Mouse (Mus musculus): ENCODE results near the gene Cmbl. TPM values are rescaled to one million over a fixed set of nuclear protein-coding genes. Genes with fewer than 3 reads are reported as not detected.
A peak's percentile ranks its signal among the peaks of the same experiment; 100 is the strongest.
"Not testable (repeated sequence)": the region's sequence is repeated elsewhere in the genome, so short reads cannot be mapped to it uniquely, and the experiment has no call there.

Cmbl gene
- total RNA-seq, 2 experiments from 2014 or later, result 10.1 to 13.5 TPM

GRCm38 (mm10) chr15:31573287-31573686 is 8.1 kb downstream of the Cmbl start:
- DNase-seq (ENCODE audit: extremely low spot score in 1 of 2, low spot score in 1 of 2), result no peak

GRCm38 (mm10) chr15:31573692-31574091 is 8.5 kb downstream of the Cmbl start:
- no peak for DNase-seq (ENCODE audit: extremely low spot score in 1 of 2, low spot score in 1 of 2)

DNA sequence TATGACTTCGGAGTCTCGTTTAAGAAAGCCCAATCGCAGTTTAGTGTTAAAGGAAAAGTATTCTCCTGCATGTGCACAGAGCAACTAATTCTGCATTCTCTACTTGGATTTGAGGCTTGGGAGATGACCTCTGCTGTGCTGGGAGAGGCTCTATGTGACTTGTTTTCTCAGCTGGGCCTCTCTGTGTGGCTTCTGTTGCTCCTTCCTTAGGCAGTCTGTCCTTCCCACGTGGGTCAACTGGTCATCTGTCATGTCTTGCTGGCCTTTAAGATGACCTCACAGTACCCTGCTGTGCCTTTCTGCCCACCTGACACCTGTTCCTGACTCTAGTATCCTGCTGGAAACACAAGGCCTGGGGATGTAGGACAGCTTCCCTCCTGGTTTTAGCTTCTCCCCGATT is 10.9 kb downstream of the Cmbl start:
- DNase-seq (ENCODE audit: extremely low spot score in 1 of 2, low spot score in 1 of 2), result no peak

DNA sequence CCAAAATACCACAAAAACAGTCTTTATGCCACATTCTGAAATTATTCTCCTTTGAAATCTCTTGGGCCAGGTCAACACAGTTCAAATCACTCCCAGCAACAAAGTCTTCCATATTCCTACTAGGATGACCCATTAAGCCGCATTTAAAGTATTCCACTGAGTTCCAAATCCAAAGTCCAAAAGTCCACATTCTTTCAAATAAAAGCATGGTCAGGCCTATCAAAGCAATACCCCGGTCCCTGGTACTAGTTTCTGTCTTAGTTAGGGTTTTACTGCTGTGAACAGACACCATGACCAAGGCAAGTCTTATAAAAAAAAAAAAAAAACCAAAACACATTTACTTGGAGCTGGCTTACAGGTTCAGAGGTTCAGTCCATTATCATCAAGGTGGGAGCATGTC is 15.9 kb downstream of the Cmbl start:
- not testable (repeated sequence) for DNase-seq (ENCODE audit: extremely low spot score in 1 of 2, low spot score in 1 of 2)

DNA sequence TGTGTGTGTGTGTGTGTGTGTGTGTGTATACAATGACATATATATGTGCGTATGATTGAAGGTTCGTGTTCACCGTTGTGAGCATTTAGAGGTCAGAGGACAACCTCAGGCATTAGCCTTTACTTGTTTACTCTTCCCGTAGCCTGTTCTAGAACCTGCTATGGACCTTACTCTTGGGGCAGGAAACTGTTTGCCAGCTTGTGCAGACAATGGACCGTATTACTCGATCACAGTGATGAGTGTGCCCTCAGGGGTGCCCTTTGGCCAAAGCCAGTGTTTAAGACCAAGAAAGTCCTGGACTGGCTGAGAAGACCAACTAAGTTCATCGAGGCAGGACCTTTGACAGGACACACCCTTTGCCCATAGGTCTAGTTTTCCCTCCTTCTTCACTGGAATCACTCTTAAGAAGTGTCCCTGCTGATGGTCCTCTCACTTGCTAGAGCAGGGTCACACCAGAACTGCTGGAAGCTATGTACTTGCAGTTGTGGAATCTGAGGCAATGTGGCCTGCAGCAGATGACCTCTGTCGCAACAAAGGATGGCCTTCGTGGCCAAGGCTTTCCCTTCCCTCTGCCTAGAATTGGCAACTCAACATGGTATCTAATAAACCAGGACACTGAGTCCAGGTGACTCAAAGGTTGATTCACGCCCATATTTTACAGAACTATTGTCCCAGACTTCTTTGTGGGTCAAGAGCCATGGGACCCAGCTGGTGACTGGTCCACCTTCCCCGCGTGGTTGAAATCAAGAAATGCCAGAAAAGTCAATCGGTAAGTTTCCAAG is 18.3 kb downstream of the Cmbl start:
- no peak for DNase-seq (ENCODE audit: extremely low spot score in 1 of 2, low spot score in 1 of 2)

DNA sequence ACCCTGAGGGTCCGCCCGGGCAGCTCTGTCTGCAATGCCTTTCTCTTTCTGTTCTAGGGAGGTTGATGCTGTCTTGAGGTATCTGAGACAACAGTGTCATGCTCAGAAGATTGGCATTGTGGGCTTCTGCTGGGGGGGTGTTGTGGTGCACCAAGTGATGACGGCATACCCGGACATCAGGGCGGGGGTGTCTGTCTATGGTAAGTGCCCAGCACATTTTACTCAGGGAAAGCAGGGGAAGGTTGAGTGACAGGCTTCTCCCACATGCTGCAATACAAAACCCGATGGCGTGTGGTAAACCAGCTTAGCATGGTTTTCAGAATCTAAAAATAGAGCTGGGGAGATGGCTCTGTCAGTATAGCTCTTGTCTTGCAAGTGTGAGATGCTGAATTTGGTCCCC is 20.0 kb downstream of the Cmbl start:
- DNase-seq (ENCODE audit: extremely low spot score in 1 of 2, low spot score in 1 of 2), result no peak

- no peak for DNase-seq (ENCODE audit: extremely low spot score in 1 of 2, low spot score in 1 of 2)
Measured at GRCm38 (mm10) chr15:31586088-31586487, 20.9 kb downstream of the Cmbl start.

GRCm38 (mm10) chr15:31586519-31586918 is 21.3 kb downstream of the Cmbl start:
- DNase-seq (ENCODE audit: extremely low spot score in 1 of 2, low spot score in 1 of 2), result peak; percentile 83 to 97

- DNase-seq (ENCODE audit: extremely low spot score in 1 of 2, low spot score in 1 of 2), result no peak
Measured at GRCm38 (mm10) chr15:31587789-31588188, 22.6 kb downstream of the Cmbl start.

DNA sequence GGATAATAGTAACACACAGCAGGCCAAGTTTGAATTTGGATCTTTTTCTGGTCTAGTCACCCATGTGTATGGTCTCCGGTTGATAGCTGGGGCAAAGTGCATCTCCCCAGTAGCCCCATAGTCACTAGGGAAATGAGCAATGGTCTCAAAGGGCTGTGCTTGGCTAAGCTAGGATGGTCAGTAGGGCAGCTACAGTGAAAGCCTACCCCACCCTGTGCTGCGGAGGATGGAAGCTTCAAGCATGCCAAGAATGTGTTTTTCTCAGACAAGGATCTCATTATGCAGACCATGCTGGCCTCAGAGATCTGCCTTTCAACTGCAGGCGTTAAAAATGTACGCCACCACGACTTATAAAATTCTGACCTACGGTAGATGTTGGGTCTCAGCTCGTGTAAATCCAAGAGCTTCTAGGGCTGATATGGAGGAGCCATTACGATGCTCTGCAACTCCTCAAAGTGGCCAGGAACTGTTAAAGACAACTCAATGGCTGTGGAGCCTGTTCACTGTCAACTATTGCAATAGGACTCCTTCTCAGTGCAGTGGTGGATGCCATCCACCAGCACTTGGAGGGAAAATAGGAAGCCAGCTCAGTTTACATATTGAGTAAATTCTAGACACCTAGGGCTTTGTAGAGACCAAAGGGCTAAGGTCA is 23.9 kb downstream of the Cmbl start:
- no peak for DNase-seq (ENCODE audit: extremely low spot score in 1 of 2, low spot score in 1 of 2)

- DNase-seq (ENCODE audit: extremely low spot score in 1 of 2, low spot score in 1 of 2), result no peak
Measured at GRCm38 (mm10) chr15:31590176-31590575, 25.0 kb downstream of the Cmbl start.

DNA sequence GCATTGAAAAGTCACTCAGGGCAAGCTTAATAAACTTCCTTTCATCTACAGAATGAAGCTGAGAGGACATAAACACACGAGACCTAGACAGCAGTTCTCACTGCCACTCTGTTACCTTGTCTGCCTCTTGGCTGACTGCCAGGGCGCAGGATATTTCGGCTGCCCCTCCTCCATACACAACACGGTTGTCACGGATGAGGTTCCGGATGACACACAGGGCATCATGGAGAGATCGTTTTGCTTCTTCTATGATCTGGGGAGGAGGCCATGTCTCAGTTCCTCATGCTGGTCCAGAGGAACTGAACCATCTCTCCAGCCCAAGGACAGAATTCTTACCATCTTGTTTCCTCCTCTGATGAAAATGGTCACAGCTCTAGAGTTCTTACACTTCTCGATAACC is 27.3 kb downstream of the Cmbl start:
- no peak for DNase-seq (ENCODE audit: extremely low spot score in 1 of 2, low spot score in 1 of 2)

DNA sequence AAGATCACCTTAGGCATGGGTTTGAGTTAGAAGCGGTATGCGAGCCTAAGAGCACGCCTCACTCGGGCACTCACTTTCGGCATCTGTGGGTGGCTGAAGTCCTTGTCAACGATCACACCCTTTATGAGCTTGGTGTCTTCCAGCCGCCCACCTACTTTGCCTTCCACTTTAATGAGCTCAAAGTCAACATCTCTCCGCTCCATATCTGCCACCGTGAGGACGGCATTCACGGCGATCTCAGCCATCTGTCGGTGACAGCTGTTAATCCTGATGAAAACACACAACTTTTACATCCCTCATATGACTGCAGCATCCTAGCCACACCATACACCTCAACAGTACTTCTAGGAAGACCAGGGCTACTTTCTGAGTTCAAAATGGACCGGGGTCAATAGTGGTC is 29.1 kb downstream of the Cmbl start:
- DNase-seq (ENCODE audit: extremely low spot score in 1 of 2, low spot score in 1 of 2), result no peak

GRCm38 (mm10) chr15:31595651-31596050 is 30.5 kb downstream of the Cmbl start:
- DNase-seq (ENCODE audit: extremely low spot score in 1 of 2, low spot score in 1 of 2), result no peak

DNA sequence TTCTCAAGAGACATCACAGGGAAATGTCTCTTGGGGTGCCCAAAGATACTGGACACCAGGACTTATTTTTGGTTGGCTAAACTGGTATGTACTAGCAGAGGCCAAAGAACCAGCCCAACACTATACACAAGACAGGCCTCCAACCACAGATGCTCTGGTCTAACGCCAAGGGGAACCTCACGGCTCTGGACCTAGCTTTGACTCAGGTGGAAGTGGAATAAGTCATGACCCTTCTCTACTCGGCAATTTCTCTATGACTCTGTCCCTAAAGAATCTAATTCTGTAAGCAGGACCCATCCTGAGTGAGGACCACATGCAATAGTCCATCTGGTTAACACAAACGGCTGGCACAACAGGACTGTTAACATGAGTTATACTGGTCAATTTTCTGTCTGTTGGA is 34.6 kb downstream of the Cmbl start:
- no peak for DNase-seq (ENCODE audit: extremely low spot score in 1 of 2, low spot score in 1 of 2)

GRCm38 (mm10) chr15:31601279-31601645 is 36.1 kb downstream of the Cmbl start:
- DNase-seq (ENCODE audit: extremely low spot score in 1 of 2, low spot score in 1 of 2), result no peak

DNA sequence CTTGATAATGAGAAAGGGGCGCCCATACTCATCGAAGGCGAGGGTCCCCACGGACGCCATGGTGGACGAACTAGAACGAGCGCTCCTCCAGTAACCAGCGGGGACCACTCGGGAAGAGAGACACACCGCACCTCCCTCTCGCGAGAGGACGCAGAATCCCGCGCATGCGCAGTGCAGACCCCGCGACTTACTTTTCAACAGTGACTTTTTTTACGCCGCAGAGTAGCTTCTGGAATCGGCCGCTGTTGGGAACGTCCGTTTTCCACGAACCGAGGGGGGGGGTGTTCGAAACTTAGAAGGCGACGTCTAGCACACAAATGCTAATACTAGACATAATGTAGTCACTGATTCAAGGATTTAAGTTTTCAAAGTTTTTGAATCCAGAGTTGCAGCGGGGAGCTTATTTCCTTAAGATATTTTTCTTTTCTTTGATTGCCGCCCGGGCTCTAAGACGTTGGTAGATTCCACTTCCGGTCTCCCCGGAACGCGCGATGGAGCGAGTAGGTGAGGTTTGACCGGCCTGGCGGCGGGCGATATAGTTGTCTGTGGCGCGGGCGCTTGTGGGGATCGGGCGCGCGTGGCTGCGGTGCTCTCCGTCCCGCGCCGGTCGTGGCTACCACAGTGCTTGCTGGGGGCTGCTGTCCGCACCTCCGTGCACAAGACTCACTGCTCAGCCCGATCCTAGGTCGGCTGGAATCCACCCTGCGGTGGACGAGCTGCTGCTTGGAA is 36.6 kb downstream of the Cmbl start, which contains the start of the genes Cct5 and Fam173b:
Gene Cct5 (minus strand): TSS at position 159 of the 729 bp plus-strand sequence.
Gene Fam173b (plus strand): TSS at position 207 of the 729 bp plus-strand sequence.
- DNase-seq (ENCODE audit: extremely low spot score in 1 of 2, low spot score in 1 of 2), result peak; percentile 99 to 100

- peak in 1 of 2 experiments; percentile 40 for DNase-seq (ENCODE audit: extremely low spot score in 1 of 2, low spot score in 1 of 2)
Measured at GRCm38 (mm10) chr15:31602426-31602825, 37.2 kb downstream of the Cmbl start.

GRCm38 (mm10) chr15:31603113-31603512 is 37.9 kb downstream of the Cmbl start:
- DNase-seq (ENCODE audit: extremely low spot score in 1 of 2, low spot score in 1 of 2), result no peak

- DNase-seq (ENCODE audit: extremely low spot score in 1 of 2, low spot score in 1 of 2), result no peak
Measured at GRCm38 (mm10) chr15:31606821-31607220, 41.6 kb downstream of the Cmbl start.

DNA sequence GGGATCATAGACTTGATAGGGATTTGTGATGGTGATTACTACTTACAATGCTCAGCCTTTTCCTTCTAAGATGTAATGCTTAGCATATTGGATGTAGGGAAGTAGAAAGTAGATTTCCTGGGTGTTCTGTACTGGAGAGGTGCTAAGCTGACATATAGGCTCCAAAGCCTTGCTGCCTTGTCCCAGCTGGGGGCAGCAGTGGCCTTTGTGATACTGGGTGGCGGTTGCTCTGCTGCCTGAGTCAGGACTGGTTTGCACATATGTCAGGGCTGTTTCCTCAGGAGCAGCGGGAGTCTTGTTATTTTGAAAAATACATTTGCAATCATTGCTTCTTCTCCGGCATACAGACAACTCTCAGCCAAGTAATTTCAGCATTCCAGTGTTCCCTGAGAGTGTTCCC is 45.8 kb downstream of the Cmbl start:
- peak in 1 of 2 experiments; percentile 41 for DNase-seq (ENCODE audit: extremely low spot score in 1 of 2, low spot score in 1 of 2)
